Mouse (Mus musculus) kidney, adult 2 months (tissue): ENCODE data around the gene Gpbar1. TPM values are rescaled to one million over a fixed set of nuclear protein-coding genes. Genes with fewer than 3 reads are reported as not detected.
A peak's percentile ranks its signal among the peaks of the same experiment; 100 is the strongest.

ENCODE experiments used
- DNase-seq: peaks from one replicate; pipeline ENCODE4 v3.0.0; 2021
- H3K27ac ChIP-seq: fragments of 200-500 bp; 2 replicates; pipeline ENCODE4 v1.5.1; 2012; ENCODE audit warnings: low read depth, low read length, control low read depth, inconsistent platforms; ENCODE audit not compliant: insufficient read depth
- H3K27me3 ChIP-seq: fragments of 200-500 bp; replicated peaks from 2 replicates; pipeline ENCODE4 v1.6.1; 2012; ENCODE audit warnings: mild to moderate bottlenecking, moderate library complexity, low read length, inconsistent platforms; ENCODE audit not compliant: control insufficient read depth, insufficient read depth
- H3K36me3 ChIP-seq: fragments of 200-500 bp; 2 replicates; pipeline ENCODE4 v1.6.1; 2012; ENCODE audit warnings: mild to moderate bottlenecking, moderate library complexity, low read length, inconsistent platforms; ENCODE audit not compliant: control insufficient read depth, insufficient read depth
- H3K4me1 ChIP-seq: fragments of 200-500 bp; 2 replicates; pipeline ENCODE4 v1.6.1; 2011; ENCODE audit warnings: low read length; ENCODE audit not compliant: control insufficient read depth, insufficient read depth
- H3K4me3 ChIP-seq: fragments of 200-500 bp; 2 replicates; pipeline ENCODE4 v1.5.1; 2011; ENCODE audit warnings: mild to moderate bottlenecking, low read depth, low read length, control low read depth; ENCODE audit not compliant: insufficient read depth
- CTCF ChIP-seq: fragments of 200-500 bp; conservative IDR thresholded peaks from 2 replicates; pipeline ENCODE4 v1.5.1; 2011; ENCODE audit warnings: low read depth, mild to moderate bottlenecking, control low read depth, low read length, moderate library complexity, mixed read lengths; ENCODE audit not compliant: insufficient read depth, insufficient read length
- POLR2A ChIP-seq: fragments of 200-500 bp; IDR thresholded peaks from one replicate; pipeline ENCODE4 v1.6.1; 2011; ENCODE audit warnings: low read depth, low read length, control low read depth
- WGBS: fragments of 180-500 bp; shearing (Covaris S2); methylation state at CpG from one replicate; pipeline ENCODE4 v1.1.7; 2018; 5-methylcytosine and 5-hydroxymethylcytosine counted together
- polyA plus RNA-seq: library from polyadenylated mRNA; depleted of rRNA; stranded (reverse); fragments of >200 nt; gene quantifications from 2 replicates; pipeline ENCODE4 v1.2.3, GENCODE M21; 2012

Gene Gpbar1
- polyA plus RNA-seq, 1 experiment = 0.20 TPM

DNA sequence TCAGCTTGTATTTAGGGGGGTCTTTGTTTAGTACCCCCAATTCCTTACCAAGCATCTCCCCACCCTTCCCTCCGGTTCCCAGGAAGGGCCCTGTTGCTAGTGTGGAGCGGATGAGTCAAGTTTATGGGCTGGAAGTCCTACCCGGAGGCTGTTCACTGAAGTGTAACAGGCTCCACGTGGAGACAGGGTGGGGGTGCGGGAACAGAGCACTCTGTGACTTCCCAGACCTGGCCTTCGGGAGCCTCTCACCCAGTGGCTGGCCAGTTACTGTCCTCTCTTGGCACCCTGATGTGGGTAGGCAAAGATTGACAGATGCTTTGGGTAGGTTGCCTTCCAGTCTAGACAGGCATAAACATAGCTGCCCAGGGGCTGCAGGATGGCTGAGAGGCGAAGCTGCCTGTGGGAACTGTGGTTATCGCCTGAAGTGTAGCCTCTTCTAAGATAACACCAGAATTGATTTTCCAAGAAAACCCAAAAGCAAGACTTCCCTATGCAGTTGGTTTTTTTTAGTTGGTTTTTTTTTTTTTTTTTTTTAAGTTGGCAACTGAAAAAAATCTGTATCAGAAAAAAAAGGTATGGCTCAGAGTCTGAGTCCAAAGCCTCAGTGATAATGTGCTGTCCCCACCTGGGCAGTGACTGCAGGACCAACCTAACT is 340 bp upstream of the Gpbar1 start:
- Histone ChIP-seq H3K27ac (no peak overlapping the region), H3K36me3 (peaks cover 3% of the 10 kb centered on the region; the same call in 1 of the 2 replicates), H3K4me3 (no peak overlapping the region), H3K4me1 (no peaks in the 10 kb centered on the region; the same call in 1 of the 2 replicates), H3K27me3 (no peaks in the 10 kb centered on the region)
- TF ChIP-seq POLR2A (no peak), CTCF (no peak)
- WGBS = 27% methylated on average over 8 of the region's 8 CpGs
- DNase-seq = peak; percentile 84

DNA sequence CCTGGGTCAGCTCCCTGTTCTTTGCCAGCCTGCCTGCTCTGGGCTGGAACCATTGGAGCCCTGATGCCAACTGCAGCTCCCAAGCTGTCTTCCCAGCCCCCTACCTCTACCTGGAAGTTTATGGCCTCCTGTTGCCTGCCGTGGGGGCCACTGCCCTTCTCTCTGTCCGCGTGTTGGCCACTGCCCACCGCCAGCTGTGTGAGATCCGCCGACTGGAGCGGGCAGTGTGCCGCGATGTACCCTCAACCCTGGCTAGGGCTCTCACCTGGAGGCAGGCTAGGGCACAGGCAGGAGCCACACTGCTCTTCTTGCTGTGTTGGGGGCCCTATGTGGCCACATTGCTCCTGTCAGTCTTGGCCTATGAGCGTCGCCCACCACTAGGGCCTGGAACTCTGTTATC is 638 bp downstream of the Gpbar1 start:
- Histone ChIP-seq H3K4me3 (no peak overlapping the region), H3K36me3 (peaks cover 3% of the 10 kb centered on the region; the same call in 1 of the 2 replicates), H3K27ac (no peak overlapping the region), H3K4me1 (peaks cover 3% of the 10 kb centered on the region; the same call in 1 of the 2 replicates), H3K27me3 (no peaks in the 10 kb centered on the region)
- no peak for TF ChIP-seq CTCF
- no peak for TF ChIP-seq POLR2A
- DNase-seq = no peak
- WGBS = 86% methylated on average over 11 of the region's 11 CpGs

DNA sequence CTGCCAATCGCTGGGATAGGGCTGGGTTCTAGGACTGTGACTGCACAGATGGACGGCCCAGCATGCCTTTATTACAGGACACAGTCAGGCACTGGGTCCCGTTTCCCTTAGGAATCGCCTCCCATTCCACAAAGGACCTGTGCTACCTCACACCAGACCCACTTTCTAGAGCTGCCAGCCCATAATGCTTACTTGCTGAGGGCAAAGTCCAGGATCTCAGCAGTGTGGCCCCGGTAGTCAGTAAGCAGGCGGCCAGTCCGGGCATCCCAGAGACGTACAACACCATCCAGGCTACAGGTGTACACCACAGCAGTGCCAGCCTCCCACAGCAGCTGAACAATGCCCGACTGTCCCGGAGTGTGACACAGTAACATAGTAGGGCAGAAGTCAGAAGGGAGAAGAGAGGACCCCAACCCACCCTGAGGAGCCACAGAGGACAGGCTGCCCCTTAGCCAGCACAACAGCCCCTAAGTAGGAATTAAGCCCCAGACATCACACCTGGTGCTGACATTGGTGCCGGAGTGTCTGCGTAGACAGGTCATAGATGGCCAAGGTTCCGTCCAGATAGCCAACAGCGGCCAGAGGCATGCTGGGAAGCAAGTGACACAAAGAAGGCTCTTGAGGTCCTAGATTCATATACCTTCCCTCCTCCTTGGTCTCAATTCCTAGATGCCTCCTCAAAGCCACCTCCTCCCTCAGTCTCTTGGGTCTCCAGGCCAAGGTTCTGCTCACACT is 2.4 kb downstream of the Gpbar1 start:
- H3K27ac ChIP-seq = no peak overlapping the region
- no peaks in the 10 kb centered on the region for H3K27me3 ChIP-seq
- H3K4me3 ChIP-seq = no peak overlapping the region
- DNase-seq = peak; percentile 38
- peaks cover 3% of the 10 kb centered on the region; the same call in 1 of the 2 replicates for H3K4me1 ChIP-seq
- 75% methylated on average over 14 of the region's 14 CpGs for WGBS
- peaks cover 3% of the 10 kb centered on the region; the same call in 1 of the 2 replicates for H3K36me3 ChIP-seq
- no peak for TF ChIP-seq POLR2A
- TF ChIP-seq CTCF = no peak

DNA sequence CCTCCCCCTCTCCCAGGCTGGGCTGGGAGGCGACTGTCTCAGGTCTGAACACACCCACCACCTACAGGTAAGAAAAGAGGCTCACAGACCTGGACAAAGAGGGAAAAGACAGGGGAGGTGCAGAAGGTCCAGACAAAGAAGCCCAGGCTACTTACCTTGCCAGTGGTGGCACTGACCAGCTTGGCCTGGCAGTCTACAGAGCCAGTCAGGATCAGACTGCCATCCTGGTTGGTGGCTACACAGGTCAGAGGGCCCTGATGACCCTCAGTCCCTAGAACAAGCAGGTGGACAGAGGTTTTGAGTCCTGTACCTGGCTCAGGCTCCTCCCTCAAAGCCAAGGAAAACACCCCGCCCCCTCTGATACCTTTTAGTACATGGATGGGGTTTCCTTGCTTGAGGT is 3.0 kb downstream of the Gpbar1 start:
- Histone ChIP-seq H3K27ac (no peak overlapping the region), H3K36me3 (peaks cover 3% of the 10 kb centered on the region; the same call in 1 of the 2 replicates), H3K4me1 (peaks cover 3% of the 10 kb centered on the region; the same call in 1 of the 2 replicates), H3K4me3 (no peak overlapping the region), H3K27me3 (no peaks in the 10 kb centered on the region)
- 89% methylated on average over 2 of the region's 2 CpGs for WGBS
- TF ChIP-seq POLR2A (no peak), CTCF (no peak)
- DNase-seq = no peak

DNA sequence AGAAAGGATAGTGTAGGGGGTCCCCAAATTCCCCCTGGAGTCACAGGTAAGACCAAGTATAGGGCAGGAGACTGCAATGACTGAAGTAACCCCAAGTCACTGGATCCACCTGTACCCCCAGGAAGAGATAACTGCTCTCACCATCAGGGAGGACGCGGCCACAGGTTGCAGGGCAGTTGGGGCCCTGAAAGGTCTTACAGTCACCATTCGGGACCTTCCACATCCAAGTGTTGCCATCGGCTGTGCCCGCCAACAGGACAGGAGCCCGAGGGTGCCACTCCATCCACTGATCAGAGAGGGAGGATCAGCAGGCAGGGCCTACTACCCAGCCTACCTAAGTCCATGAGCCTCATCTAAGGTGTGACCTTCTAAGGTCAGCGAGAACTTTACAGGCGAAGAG is 3.5 kb downstream of the Gpbar1 start:
- H3K27ac ChIP-seq = no peak overlapping the region
- H3K4me3 ChIP-seq = no peak overlapping the region
- H3K4me1 ChIP-seq = peaks cover 3% of the 10 kb centered on the region; the same call in 1 of the 2 replicates
- H3K27me3 ChIP-seq = no peaks in the 10 kb centered on the region
- no peak for DNase-seq
- H3K36me3 ChIP-seq = peaks cover 3% of the 10 kb centered on the region; the same call in 1 of the 2 replicates
- TF ChIP-seq POLR2A = no peak
- no peak for TF ChIP-seq CTCF
- 91% methylated on average over 8 of the region's 8 CpGs for WGBS

DNA sequence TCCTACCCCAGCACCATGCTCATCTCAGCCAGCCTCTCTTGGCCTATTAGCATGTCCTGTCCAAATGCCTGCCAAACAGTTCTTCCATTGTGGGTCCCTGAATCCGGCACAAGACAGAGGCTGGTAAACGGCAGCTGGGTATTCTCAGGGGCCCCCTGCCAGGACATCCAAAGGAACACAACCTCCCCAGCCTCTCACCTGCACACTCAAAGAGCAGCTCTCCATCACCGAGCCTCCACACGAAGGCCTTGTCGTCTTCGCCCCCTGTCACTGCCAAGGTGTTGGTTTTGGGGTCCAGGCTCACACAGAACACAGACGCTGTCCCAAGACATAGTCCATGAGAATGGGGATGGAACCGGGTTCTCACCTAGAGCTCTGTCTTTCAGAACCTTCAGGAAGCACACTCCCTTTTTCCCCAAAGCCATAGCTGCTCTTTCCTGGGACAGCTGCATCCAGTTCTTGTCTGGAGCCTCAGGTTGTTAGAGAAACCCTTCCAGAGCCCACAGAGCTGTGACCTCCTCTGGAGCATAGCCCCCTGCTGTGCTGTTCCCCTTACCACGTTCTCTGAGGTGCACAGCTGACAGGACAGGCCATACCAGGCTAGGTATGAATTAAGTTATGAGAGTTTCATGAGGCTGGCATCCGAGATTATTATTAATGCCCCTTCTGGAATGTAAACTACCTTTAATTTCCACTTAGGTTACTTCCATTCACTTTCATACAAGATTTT is 4.7 kb downstream of the Gpbar1 start:
- Histone ChIP-seq H3K27me3 (no peaks in the 10 kb centered on the region), H3K27ac (no peak overlapping the region), H3K4me1 (peaks cover 3% of the 10 kb centered on the region; the same call in 1 of the 2 replicates), H3K36me3 (peaks cover 3% of the 10 kb centered on the region; the same call in 1 of the 2 replicates), H3K4me3 (no peak overlapping the region)
- no peak for DNase-seq
- TF ChIP-seq POLR2A (no peak), CTCF (no peak)
- 84% methylated on average over 10 of the region's 10 CpGs for WGBS

DNA sequence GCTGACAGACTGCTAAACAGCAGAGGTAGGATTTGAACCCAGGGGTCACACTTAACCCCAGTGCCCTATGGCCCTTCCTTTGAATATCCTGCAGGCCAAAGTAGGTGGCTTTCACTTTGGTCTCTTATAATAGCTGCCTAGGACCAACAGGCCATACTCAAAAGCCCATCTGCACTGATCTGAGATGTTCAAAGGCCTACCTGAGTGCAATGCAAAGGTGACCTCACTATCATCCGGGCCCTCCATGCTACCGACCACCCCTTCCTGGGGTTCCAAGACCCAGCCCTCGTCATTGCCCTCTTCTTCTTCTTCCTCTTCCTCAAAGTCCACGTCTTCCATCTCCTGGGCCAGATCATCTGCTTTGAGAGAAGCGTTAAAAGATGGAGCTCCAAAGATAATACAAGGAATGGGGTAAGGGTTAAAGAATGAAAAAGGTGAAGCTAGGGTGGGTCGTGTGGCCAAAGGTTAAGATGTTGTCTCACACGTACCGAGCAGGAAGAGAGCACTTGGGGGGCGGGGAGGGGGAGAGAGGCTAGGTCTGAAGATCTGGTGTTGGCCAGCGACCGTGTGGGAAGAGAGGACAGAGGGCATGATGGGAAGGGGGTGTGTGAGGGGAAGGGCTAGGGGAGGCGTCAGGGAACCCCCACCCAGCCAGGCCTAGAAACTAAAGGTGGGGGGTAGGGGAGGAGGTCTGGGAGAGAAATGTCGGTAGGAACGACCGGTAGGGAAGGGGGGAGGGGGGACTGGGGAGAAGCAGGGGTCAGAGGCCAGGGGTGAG is 5.5 kb downstream of the Gpbar1 start:
- peak overlapping the region; percentile 57; the same call in 1 of the 2 replicates for H3K27ac ChIP-seq

More for the DNA sequence above, 5.5 kb downstream of the Gpbar1 start:
- Histone ChIP-seq H3K4me1 (peaks cover 3% of the 10 kb centered on the region; the same call in 1 of the 2 replicates), H3K4me3 (peak overlapping the region; percentile 78), H3K36me3 (peaks cover 3% of the 10 kb centered on the region; the same call in 1 of the 2 replicates), H3K27me3 (no peaks in the 10 kb centered on the region)
- peak; percentile 81 for DNase-seq
- WGBS = 9% methylated on average over 15 of the region's 15 CpGs
- no peak for TF ChIP-seq POLR2A
- TF ChIP-seq CTCF = no peak
